Mouse (Mus musculus) MEL-GATA-1-ER (cell line): ENCODE measurements around the gene Kcnn4.

Experiments
- DNase-seq: peaks from one replicate; pipeline ENCODE4 v3.0.0-alpha.2; 2012; ENCODE audit warnings: low read depth; ENCODE audit errors: extremely low read depth

Kcnn4 gene

GRCm38 (mm10) chr7:24423107-24423763 lies 53.2 kb downstream of the Kcnn4 start:
- no peak for DNase-seq

- DNase-seq: no peak
Observed at GRCm38 (mm10) chr7:24423956-24424732, 54.1 kb downstream of the Kcnn4 start.

GRCm38 (mm10) chr7:24425919-24426318 lies 55.9 kb downstream of the Kcnn4 start:
- no peak for DNase-seq

GRCm38 (mm10) chr7:24427168-24427567 lies 57.1 kb downstream of the Kcnn4 start:
- no peak for DNase-seq

- no peak for DNase-seq
Observed at GRCm38 (mm10) chr7:24428725-24429124, 58.7 kb downstream of the Kcnn4 start.

- DNase-seq: no peak
Observed at GRCm38 (mm10) chr7:24429413-24430112, 59.5 kb downstream of the Kcnn4 start.

GRCm38 (mm10) chr7:24430551-24431345 lies 60.7 kb downstream of the Kcnn4 start:
- no peak for DNase-seq

- no peak for DNase-seq
Observed at GRCm38 (mm10) chr7:24431713-24432112, 61.6 kb downstream of the Kcnn4 start.

GRCm38 (mm10) chr7:24435305-24435704 lies 65.2 kb downstream of the Kcnn4 start:
- DNase-seq: no peak
